Mouse (Mus musculus) inflammation-experienced regulatory T-cells, adult 16 weeks (primary cell): ENCODE results near the gene Sec14l3. TPM values are rescaled to one million over a fixed set of nuclear protein-coding genes. Genes with fewer than 3 reads are reported as not detected.

Experiments
- polyA plus RNA-seq: library from polyadenylated mRNA; unstranded; fragments of 100-300 nt; shearing (Covaris generic); gene quantifications from one replicate; pipeline ENCODE4 v1.2.1, GENCODE M21; 2017

Gene Sec14l3
- polyA plus RNA-seq: not detected

DNA sequence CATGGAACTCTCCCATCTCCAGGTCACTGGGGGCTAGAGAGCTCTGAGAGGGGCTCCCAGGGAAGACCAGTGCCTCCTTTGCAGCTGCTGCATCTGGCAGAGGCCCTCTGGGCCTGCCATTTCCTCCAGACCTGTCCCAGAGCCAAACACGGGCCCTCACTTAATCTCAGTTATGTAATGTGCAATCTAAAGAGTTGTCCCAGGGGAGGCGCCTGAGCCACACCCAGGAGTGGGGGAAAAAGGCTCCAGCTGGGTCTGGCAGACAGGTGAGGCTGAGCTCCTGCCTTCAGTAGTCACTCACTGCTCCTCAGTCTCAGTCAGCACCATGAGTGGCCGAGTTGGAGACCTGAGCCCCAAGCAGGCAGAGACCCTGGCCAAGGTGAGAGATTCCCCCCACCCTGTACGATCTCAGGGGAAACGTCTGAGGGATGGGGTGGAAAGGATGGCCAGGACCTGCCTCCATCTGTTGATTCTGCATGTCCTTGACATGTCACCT, at the start of gene Sec14l3:
Sec14l3 (plus strand) TSS at position 215 of the 496 bp plus-strand sequence.

DNA sequence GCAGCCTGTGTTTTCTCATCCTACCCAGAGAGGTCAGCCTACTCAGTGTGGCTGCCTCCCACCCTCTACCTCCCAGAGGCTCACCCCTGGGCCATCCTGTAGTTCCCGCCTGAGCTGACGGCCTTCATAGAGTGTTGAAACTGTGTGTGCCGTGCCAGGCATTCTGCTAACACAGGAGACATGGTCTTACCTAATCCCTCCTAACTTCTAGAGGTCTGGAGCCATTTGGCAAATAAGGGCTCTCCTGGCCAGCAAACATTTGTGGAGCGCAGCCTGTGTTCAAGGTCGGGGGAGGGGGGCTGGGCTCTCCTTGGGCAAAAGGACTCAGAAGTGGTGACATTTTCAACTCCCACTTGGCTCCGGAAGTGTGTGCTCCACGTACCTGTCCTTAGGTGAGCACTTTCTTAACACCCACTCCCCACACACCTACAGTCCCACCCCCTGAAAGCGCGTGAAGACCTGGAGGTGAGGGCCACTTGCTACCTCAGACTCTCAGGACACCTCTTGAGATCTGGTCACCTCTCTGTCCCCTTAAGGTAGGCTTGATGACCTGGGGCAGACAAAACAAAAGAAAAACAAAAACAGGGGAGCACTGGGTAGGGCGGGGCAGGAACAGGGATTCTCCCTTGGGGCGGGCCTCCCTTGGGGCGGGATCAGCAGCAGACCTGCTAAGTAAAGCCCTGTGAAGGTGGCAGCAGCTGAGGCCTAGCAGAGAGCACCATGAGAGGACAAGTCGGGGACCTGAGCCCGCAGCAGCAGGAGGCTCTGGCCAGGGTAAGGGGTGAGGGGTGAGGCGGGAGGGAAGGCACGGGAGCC, 33.3 kb upstream of the Sec14l3 start, which contains the start of gene Sec14l4:
Sec14l4 (plus strand) TSS at position 337 of the 816 bp plus-strand sequence.

DNA sequence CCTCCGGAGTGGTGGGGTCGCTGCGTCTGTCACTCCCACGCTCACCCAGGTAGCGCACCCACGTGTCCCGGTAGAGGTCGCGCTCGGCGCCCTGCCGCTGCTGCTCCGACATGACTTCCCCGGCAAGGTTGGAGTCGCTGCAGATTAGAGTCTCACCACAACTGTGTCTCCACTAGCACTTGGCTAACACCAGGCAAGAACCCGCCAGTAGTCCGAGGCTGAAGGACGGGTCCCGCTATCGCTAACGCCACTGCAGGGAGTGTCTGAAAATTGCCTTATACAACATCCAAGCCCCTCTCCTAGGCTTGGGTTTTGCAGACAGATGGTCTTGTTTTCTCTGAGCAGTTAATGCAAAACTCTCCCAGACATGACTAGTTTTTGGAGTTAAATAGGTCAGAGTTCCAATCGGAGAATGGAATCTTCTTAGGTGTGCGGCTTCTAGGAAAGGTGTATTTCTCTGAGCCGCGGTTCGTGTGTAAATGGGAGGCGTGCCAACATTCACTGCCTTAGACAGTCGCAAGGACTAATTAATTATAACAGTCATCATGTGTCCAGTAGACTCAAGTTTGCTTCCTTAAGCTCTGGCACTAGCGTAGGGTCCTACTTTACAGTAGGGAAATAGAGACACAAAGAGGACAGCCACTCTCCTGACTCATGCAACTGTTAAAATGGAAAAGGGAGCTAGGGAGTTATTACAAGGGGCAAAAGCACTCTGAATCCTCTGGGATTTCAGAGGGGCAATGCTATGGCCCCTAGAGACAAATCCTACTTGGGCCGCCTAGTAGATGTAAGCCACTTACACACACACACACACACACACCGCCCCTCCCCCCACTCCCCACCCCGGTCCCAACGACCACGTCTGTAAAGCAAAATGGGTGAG, 30.8 kb downstream of the Sec14l3 start, which contains the start of gene Mtfp1:
Mtfp1 (minus strand) TSS at position 275 of the 883 bp plus-strand sequence.

GRCm38 (mm10) chr11:4122742-4123579, 58.3 kb downstream of the Sec14l3 start, which contains the start of gene Sec14l2:
TSS of gene Sec14l2 (minus strand) at chr11:4123415.

Other genes with a start within 250 kb of the Sec14l3 start
- gene Osbp2, start 200.9 kb upstream of the Sec14l3 start, polyA plus RNA-seq: not detected
- not detected for gene 4921536K21Rik, start 169.7 kb upstream of the Sec14l3 start, polyA plus RNA-seq
- 0.22 TPM for gene Dusp18, start 169.6 kb upstream of the Sec14l3 start, polyA plus RNA-seq
- gene Slc35e4, start 150.2 kb upstream of the Sec14l3 start, polyA plus RNA-seq: 5.6 TPM
- gene Tcn2, start 132.7 kb upstream of the Sec14l3 start, polyA plus RNA-seq: 50.7 TPM
- 97.6 TPM for gene Pes1, start 100.9 kb upstream of the Sec14l3 start, polyA plus RNA-seq
- 0.27 TPM for gene 4930556J24Rik, start 88.1 kb upstream of the Sec14l3 start, polyA plus RNA-seq
- gene Gal3st1, start 81.2 kb upstream of the Sec14l3 start, polyA plus RNA-seq: not detected
- not detected for gene Sec14l4, start 33.4 kb upstream of the Sec14l3 start, polyA plus RNA-seq
- 3.5 TPM for gene Mtfp1, start 30.6 kb downstream of the Sec14l3 start, polyA plus RNA-seq
- 1.2 TPM for gene Sec14l2, start 58.6 kb downstream of the Sec14l3 start, polyA plus RNA-seq
- gene Rnf215, start 70.4 kb downstream of the Sec14l3 start, polyA plus RNA-seq: 29.2 TPM
- gene Ccdc157, start 95.5 kb downstream of the Sec14l3 start, polyA plus RNA-seq: 8.8 TPM
- gene Sf3a1, start 95.5 kb downstream of the Sec14l3 start, polyA plus RNA-seq: 96.2 TPM
- gene Tbc1d10a, start 121.9 kb downstream of the Sec14l3 start, polyA plus RNA-seq: 58.0 TPM
- 51.5 TPM for gene Castor1, start 153.4 kb downstream of the Sec14l3 start, polyA plus RNA-seq
- 33.8 TPM for gene Osm, start 171.6 kb downstream of the Sec14l3 start, polyA plus RNA-seq
- 3.5 TPM for gene Lif, start 192.7 kb downstream of the Sec14l3 start, polyA plus RNA-seq